ENCODE assay signal across 1 mouse cellular context in the genomic region with DNA sequence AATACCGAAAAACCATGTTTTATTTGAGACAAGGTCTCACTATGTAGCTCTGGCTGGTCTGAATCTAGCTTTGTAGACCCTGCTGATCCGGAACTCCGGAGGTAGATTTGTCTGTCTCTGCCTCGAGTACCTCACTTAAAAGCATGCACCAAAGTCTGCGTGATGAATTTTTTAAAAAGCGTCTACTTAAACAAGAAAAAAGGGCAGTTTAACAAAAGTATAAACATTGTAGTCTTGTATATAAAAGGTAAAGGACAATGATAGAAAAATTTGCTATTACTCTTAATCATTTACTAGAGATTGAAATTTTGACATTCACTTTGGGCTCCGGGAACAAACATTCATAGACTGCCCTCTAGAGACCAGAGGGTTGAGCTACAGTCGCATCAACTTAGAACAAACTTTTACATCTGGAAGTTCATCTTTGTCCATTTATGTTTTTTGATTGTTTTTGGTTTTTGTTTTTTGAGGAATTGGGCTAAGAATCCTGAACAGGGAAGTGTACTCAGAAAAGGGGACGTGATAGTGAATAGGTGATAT.
A peak's percentile ranks its signal among the peaks of the same experiment; 100 is the strongest.
TF ChIP-seq lines count a peak whose summit lies in the region.

No protein-coding gene starts in this region.

TF ChIP-seq in CH12.LX, 34 proteins besides CTCF, POLR2A, EP300 and RAD21:
- TF ChIP-seq CHD1 (IDR thresholded peaks at IDR 0.05; ENCODE audit: low read depth, low read length), result no peak
- no peak for TF ChIP-seq NELFE (IDR thresholded peaks at IDR 0.05; ENCODE audit: low read depth, low read length)
- TF ChIP-seq ZC3H11A (IDR thresholded peaks at IDR 0.05; ENCODE audit: low read depth, low read length), result peak; percentile 30; the same call in 1 of the 2 replicates
- TF ChIP-seq MAFK (IDR thresholded peaks at IDR 0.05; ENCODE audit: insufficient replicate concordance, low read length), result no peak
- peak; percentile 16; the same call in 1 of the 2 replicates for TF ChIP-seq ZNF384 (IDR thresholded peaks at IDR 0.05; ENCODE audit: low read depth, low read length)
- 0 out of 2 replicates have a peak, but pooled peaks have one; percentile 18 for TF ChIP-seq JUND (conservative IDR thresholded peaks at IDR 0.05; ENCODE audit: low read depth, low read length)
- peak; percentile 77 for TF ChIP-seq SMC3 (IDR thresholded peaks at IDR 0.05; ENCODE audit: low read depth, low read length)
